Mouse (Mus musculus): ENCODE measurements around the gene Gss. TPM values are rescaled to one million over a fixed set of nuclear protein-coding genes. Genes with fewer than 3 reads are reported as not detected.

Gene Gss
- total RNA-seq (2021) = 10 to 100 TPM; 13.4 to 13.9 TPM

DNA sequence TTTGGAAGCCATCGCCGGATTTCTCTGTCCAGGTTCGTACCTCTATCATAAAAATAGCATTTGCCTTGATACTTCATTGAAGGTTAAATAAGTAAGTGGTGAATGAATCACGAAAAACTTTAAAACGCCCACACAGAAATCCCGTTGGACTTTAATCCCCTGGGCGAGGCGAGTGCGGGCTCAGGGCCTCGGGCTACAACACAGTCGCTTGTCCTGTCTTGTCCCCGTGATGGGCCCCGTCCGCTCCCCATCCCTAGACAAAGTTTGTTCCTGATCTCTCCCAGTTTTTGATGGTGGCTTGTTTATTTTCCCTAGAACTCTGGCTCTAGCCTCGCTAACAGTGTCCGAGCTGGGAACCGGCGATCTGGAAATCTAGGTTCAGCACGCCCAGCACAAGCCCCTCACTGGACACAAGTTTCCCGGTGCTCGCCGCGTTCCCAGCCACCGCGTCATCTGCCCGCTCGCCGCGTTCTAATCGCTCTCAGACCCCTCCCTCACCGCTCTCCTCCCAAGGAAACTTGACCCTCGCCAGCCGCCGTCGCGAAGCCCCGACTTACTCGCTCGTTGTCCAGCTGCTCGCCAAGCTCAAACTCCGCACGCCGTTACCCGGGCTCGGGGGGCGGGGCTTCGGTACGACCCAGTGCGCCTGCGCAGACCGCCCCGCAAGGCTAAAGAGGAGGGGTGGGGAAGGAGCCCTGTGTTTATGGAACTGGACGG lies at the start of gene Gss:
Gene Gss, minus strand, starts transcription at position 674 of the 717 bp plus-strand sequence.
- intact Hi-C loops (cut with DNase I) = no loop called here
- DNase-seq (ENCODE audit: low spot score) = peak; percentile 98

GRCm38 (mm10) chr2:155641540-155642472 lies 49.2 kb upstream of the Gss start:
- DNase-seq (ENCODE audit: low spot score) = no peak
- intact Hi-C loops (cut with DNase I) = no loop called here

DNA sequence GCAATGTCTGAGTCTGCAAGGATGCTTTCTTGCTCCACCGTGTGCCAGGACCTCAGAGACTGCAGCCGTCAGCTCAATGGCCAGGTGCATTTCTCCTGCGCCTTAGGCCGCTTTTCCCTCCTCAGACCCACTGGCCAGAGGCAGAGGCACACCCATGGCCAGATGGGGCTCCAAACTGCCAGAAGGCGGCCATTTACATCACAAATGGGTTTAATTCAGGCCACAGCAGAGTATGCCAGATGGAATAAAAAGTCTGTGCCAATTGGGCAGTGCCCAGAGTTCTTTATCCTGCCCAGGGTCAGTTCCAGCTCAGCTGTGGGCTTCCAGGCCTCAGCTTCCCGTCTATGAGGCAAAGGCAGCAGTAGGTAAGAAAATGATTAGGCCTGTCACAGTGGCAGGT lies 48.0 kb upstream of the Gss start:
- intact Hi-C loops (cut with DNase I) = no loop called here
- DNase-seq (ENCODE audit: low spot score) = no peak

- DNase-seq (ENCODE audit: low spot score) = no peak
- intact Hi-C loops (cut with DNase I) = no loop called here
Observed at GRCm38 (mm10) chr2:155637411-155637810, 44.8 kb upstream of the Gss start.

DNA sequence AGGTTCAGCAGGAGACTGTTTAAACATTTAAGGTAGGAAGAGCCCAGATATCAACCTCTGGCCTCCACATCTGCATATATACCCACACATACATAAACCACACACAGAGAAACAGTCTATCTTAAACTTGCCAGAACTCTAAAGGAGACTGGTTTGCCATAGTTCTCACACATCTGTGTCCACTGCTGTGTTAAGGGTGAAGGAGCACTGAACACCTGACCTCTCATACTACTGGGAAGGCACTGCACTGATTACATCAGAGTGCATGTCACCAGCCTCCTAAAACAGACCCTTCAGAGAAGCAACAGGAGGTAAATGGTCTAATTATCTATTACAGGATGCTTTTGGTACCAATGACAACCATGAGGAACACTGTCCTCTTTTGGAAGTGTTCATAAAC lies 44.3 kb upstream of the Gss start:
- intact Hi-C loops (cut with DNase I) = no loop called here
- no peak for DNase-seq (ENCODE audit: low spot score)

DNA sequence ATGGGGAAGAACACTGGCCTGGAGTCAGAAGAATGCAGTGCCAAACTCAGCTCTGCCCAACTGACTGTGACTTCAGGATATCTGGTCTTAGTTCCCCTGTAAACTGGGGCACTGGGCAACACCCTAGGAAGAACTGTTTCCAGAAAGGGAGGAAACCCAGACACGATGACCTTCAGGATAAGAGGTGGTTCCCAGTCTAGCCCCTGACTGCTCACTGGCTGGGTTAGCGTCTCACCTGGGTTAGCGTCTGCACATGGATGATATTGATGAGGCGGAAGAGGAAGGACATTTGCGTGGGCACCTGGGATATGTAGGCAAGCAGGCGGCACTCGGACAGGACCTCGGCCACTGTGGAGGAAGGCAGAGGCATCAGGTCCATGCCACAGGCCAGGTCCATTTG lies 43.4 kb upstream of the Gss start:
- no peak for DNase-seq (ENCODE audit: low spot score)
- intact Hi-C loops (cut with DNase I) = no loop called here

- intact Hi-C loops (cut with DNase I) = no loop called here
- DNase-seq (ENCODE audit: low spot score) = no peak
Observed at GRCm38 (mm10) chr2:155634562-155634961, 42.0 kb upstream of the Gss start.

GRCm38 (mm10) chr2:155633731-155634130 lies 41.1 kb upstream of the Gss start:
- intact Hi-C loops (cut with DNase I) = no loop called here
- DNase-seq (ENCODE audit: low spot score) = no peak

DNA sequence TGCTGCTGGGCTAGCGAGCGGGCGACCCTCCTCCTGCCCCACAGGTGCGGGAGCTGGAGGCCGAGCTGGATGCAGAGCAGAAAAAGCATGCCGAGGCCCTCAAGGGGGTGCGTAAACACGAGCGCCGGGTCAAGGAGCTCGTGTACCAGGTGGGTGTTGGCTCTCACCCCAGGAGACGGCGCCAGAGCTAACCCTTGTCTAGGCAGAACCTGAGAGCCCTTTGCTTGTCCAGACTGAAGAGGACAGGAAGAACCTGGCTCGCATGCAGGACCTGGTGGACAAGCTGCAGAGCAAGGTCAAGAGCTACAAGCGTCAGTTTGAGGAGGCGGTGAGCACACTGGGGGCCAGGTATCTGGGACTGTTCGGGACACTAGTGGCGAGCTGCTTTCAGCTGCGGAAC lies 40.5 kb upstream of the Gss start:
- intact Hi-C loops (cut with DNase I) = no loop called here
- no peak for DNase-seq (ENCODE audit: low spot score)

DNA sequence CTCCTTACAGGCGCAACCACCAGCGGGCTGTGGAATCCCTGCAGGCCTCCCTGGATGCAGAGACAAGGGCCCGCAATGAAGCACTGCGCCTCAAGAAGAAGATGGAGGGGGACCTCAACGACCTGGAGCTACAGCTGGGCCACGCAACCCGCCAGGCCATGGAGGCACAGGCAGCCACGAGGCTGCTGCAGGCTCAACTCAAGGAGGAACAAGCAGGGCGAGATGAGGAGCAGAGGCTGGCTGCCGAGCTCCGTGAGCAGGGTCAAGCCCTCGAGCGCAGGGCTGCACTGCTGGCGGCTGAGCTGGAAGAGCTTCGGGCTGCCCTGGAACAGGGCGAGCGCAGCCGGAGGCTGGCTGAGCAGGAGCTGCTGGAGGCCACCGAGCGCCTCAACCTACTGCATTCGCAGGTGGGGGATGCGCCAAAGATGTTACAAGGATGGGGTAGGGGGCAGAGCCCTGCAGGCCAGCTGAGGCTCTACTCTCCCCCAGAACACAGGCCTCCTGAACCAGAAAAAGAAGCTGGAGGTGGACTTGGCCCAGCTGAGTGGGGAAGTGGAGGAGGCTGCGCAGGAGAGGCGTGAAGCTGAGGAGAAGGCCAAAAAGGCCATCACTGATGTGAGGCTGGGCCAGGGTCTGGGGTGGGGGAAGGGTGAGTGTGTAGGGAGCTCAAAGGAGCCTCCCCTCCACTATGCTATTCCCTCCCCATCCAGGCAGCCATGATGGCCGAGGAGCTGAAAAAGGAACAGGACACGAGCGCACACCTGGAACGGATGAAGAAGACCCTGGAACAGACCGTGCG lies 39.7 kb upstream of the Gss start:
- intact Hi-C loops (cut with DNase I) = no loop called here
- DNase-seq (ENCODE audit: low spot score) = no peak

GRCm38 (mm10) chr2:155630590-155631416 lies 38.2 kb upstream of the Gss start:
- no peak for DNase-seq (ENCODE audit: low spot score)
- intact Hi-C loops (cut with DNase I) = no loop called here

DNA sequence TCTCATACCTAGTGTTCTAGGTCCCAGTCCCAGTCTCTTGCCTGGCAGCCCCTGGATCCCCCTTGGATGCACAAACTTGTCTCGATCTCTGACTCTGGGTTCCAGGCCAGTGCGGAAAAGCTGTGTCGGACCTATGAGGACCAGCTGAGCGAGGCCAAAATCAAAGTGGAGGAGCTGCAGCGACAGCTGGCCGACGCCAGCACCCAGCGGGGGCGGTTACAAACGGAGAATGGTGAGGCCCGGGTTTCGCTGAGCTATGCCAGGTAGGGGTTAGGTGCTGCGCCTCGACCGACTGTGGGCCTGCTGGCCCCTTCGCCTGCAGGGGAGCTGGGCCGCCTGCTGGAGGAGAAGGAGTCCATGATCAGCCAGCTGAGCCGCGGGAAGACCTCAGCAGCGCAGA lies 37.5 kb upstream of the Gss start:
- intact Hi-C loops (cut with DNase I) = no loop called here
- no peak for DNase-seq (ENCODE audit: low spot score)

- intact Hi-C loops (cut with DNase I) = no loop called here
- DNase-seq (ENCODE audit: low spot score) = no peak
Observed at GRCm38 (mm10) chr2:155629231-155629661, 36.6 kb upstream of the Gss start.

GRCm38 (mm10) chr2:155628519-155628918 lies 35.9 kb upstream of the Gss start:
- intact Hi-C loops (cut with DNase I) = no loop called here
- DNase-seq (ENCODE audit: low spot score) = no peak

- intact Hi-C loops (cut with DNase I) = no loop called here
- no peak for DNase-seq (ENCODE audit: low spot score)
Observed at GRCm38 (mm10) chr2:155628112-155628511, 35.5 kb upstream of the Gss start.

DNA sequence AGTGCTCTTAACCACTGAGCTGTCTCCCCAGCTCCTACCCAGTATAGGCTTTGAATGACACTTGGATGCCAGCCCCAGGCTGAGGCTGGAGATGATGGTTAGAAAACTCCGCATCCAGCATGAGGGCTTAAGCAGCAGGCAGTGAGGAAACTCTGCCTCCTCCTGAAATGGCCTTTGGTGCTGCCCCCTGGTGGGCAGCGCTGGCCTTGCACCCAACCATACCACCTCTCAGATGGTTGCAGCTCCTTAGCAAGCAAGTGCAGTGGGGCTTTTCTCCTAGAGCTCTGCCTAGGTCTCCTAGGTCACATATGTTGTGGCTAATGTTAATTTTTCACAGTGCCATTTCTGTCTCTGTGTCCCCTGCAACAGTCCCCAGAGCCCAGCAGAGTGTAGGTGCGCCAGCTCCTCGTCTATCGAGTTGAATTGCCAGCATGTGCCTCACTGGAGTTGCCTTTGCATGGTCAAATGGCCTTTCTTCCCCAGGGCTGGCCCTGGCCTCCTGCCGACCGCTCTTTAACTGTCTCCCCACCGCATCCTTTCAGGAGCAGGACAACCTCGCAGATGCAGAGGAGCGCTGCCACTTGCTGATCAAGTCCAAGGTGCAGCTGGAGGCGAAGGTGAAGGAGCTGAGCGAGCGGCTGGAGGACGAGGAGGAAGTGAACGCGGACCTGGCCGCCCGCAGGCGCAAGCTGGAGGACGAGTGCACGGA lies 34.6 kb upstream of the Gss start:
- intact Hi-C loops (cut with DNase I) = no loop called here
- DNase-seq (ENCODE audit: low spot score) = no peak

- intact Hi-C loops (cut with DNase I) = no loop called here
- DNase-seq (ENCODE audit: low spot score) = no peak
Observed at GRCm38 (mm10) chr2:155626277-155626676, 33.7 kb upstream of the Gss start.

DNA sequence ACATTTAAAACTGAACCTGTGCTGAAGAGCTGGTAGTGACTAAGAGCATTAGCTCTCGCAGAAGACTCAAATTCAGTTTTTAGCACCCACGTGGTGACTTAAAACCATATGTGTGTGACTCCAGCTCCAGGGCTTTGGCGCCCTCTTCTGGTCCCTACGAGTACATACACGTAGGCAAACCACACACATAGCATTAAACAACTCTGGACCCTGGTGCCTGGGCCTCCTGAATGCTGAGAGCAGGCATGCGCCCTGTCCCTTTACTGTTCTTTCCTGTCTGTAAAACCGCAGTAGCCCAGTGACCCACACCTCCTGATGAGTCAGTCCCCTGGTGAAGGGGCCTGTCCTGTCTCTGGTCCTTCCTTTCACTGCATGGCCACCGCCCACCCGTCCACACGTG lies 32.1 kb upstream of the Gss start:
- intact Hi-C loops (cut with DNase I) = no loop called here
- no peak for DNase-seq (ENCODE audit: low spot score)

DNA sequence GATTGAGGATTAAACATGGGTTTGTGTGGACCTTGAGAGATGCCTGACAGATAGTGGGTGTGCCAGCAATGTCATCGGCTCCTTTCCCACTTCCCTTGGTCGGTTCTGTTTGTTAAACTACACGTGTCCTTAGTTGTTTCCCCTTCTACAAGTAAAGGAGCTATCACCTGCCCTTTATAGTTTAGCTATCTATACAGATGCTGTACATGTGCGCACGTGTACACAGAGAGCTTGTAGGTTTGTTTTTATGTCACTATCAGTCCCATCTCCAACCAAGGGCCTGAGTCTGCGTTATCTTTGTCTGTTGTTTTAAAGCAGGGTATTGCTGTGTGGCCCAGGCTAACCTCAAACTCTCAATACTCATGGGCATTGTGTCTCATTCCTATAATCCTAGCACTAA lies 31.4 kb upstream of the Gss start:
- DNase-seq (ENCODE audit: low spot score) = no peak
- intact Hi-C loops (cut with DNase I) = no loop called here

Measured in heart, postnatal 25 days (tissue).